Mouse (Mus musculus): ENCODE measurements around the gene Lctl. TPM values are rescaled to one million over a fixed set of nuclear protein-coding genes. Genes with fewer than 3 reads are reported as not detected.

Gene Lctl
- polyA plus RNA-seq, 1 experiment from 2014 or later: not detected

DNA sequence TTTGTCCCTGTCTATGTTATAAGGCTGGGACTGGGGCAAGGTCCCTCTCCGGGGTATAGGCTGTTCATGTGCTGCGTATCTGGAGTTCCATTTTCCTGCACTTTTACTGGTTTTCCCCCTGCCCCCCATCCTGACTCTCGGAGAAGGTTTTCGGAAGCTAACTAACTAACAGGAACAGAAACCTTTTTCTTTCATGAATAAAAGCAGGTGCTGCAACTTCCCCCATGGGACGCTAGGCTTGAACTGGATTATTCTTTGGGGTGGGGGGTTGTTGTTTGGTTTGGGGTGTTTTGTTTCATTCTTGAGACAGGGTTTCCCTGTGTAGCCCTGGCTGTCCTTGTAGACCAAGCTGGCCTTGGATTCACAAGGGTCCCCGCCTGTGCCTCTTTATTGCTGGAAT is 30.4 kb upstream of the Lctl start:
- no peak overlapping the region for H3K4me2 ChIP-seq
- H3K4me3 ChIP-seq: no peak overlapping the region
- no peak for ATAC-seq (ENCODE audit: insufficient number of reproducible peaks, insufficient read depth, low FRiP score, low TSS enrichment, low read depth)
- H3K9ac ChIP-seq: no peak overlapping the region
- no peaks in the 10 kb centered on the region for H3K36me3 ChIP-seq
- H3K9me3 ChIP-seq: no peaks in the 10 kb centered on the region
- H3K4me1 ChIP-seq: peaks cover 39% of the 10 kb centered on the region
- H3K27ac ChIP-seq: no peak overlapping the region
- no peaks in the 10 kb centered on the region for H3K27me3 ChIP-seq
- 57% methylated on average over 6 of the region's 6 CpGs for WGBS

DNA sequence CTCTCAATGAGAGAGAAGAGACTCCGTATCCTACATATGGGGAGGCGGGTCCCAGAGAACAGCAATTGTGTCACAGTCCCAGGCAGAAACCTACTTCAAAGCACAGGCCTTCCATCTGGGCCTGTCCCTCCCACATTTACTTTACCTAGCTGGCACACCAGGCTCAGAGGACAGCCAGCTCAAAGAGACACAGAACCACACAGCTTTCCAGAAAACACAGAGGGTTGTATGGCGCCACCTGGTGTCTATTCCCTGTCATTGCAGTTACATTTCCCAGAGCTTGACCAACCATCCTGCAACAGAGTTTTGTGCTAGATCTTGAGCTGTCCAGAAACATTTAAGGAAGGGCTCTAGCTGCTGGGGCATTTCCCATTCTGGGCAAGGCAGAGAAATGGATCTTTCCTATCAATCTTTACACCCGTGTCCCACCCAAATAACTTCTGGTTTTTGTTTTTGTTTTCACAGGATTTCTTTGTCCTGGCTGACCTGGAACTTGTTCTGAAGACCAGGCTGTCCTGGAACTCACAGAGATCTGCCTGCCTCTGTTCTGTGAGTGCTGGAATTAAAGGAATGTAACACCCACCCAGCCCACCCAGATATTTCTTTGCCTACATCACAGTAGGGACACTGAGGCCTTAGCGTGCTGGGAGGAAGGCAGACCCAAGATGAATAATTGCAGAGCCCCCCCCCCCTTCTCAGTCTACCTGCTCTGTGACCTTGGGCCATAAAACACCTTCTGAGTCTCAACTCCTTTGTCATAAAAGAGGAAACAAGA is 29.3 kb upstream of the Lctl start:
- 0 out of 2 replicates have a peak, but pooled peaks have one; percentile 39 for ATAC-seq (ENCODE audit: insufficient number of reproducible peaks, insufficient read depth, low FRiP score, low TSS enrichment, low read depth)
- Histone ChIP-seq H3K36me3 (no peaks in the 10 kb centered on the region), H3K4me2 (no peak overlapping the region), H3K4me1 (peaks cover 39% of the 10 kb centered on the region), H3K4me3 (no peak overlapping the region), H3K9me3 (no peaks in the 10 kb centered on the region), H3K9ac (no peak overlapping the region), H3K27ac (no peak overlapping the region), H3K27me3 (no peaks in the 10 kb centered on the region)
- WGBS: 31% methylated on average over 5 of the region's 5 CpGs

DNA sequence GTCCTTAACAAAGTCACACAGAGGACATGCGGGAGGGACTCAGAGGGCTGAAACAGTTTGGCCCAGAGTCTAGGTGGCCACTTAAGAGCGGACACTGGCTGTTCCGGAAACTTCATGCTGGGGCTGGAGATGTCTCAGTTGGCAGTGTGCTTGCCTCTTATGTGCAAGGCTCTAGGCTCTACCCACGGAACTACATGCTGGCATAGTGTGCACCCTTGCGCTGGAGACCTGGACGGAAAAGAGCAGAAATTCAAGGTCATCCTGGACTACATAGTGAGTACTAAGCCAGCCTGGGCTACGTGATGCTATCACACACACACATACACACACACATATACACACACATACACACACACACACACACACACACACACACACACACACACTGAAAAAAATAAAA is 28.6 kb upstream of the Lctl start:
- no peaks in the 10 kb centered on the region for H3K9me3 ChIP-seq
- H3K36me3 ChIP-seq: no peaks in the 10 kb centered on the region
- ATAC-seq (ENCODE audit: insufficient number of reproducible peaks, insufficient read depth, low FRiP score, low TSS enrichment, low read depth): no peak
- WGBS: 90% methylated on average over 7 of the region's 7 CpGs
- no peak overlapping the region for H3K9ac ChIP-seq
- no peak overlapping the region for H3K27ac ChIP-seq
- no peak overlapping the region for H3K4me3 ChIP-seq
- no peak overlapping the region for H3K4me2 ChIP-seq
- H3K27me3 ChIP-seq: no peaks in the 10 kb centered on the region
- peaks cover 39% of the 10 kb centered on the region for H3K4me1 ChIP-seq

DNA sequence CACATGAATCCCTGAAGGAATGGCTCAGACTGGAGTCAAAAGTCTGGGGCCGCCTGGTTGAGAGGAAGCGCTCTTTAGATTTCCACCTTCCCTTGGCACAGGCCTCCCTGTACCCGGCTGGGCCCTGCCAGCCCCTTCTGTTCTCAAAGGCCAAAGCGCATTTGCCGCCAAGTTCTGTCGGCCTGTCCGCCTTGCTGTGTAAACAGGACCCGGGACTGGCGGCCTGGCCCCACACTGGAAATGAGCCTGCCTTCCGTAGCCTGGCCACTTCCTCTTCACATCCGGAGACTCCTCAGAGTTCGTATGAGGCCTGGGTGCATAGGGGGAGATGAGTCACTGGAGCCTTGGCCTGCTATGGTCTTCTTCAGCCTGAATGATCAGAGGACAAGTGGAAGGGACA is 27.9 kb upstream of the Lctl start:
- Histone ChIP-seq H3K4me1 (peaks cover 34% of the 10 kb centered on the region), H3K27me3 (no peaks in the 10 kb centered on the region), H3K9me3 (no peaks in the 10 kb centered on the region), H3K27ac (0 out of 2 replicates have a peak overlapping the region, but pooled peaks have one; percentile 22), H3K9ac (no peak overlapping the region), H3K4me2 (no peak overlapping the region), H3K4me3 (no peak overlapping the region), H3K36me3 (no peaks in the 10 kb centered on the region)
- ATAC-seq (ENCODE audit: insufficient number of reproducible peaks, insufficient read depth, low FRiP score, low TSS enrichment, low read depth): no peak
- 74% methylated on average over 12 of the region's 12 CpGs for WGBS

DNA sequence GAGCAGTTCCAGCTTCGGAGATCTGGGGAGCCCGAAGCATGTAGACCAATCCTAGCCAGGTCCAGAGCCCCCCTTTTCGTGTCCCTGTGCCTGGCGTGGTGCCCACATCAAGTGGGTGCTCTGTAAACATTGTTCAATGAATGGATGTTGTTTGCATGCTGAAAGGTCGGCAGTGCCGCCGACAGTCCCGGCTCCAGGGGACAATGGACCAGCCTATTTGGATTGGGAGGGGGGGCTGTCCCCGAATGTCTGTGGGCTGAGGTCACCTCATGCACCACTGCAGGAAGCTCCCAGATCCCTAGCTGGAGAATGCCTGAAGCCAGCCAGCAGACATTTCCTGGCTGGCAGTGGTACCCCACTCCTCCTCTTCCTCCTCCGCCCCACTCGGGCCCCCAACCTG is 22.9 kb upstream of the Lctl start:
- H3K27ac ChIP-seq: 0 out of 2 replicates have a peak overlapping the region, but pooled peaks have one; percentile 28

DNA sequence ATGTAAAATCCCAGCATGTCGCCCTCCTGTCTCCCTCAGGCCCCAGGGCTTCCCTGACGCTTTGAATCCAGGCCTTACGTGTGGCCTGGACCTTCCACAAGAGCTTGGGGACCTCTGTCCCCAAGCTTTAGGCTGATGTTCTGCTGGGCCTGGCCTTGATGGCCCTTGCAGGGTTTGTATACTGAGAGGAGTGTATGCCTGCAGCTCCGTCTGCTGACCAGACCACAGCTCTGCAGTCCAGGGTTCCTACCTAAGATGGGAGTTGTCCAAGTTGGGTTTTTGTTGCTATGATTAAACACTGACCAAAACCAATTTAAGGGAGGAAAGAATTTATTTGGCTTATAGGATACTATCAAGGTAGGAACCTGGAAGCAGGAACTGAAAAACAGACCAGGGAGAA is 18.7 kb upstream of the Lctl start:
- no peak overlapping the region for H3K9ac ChIP-seq
- no peak overlapping the region for H3K4me2 ChIP-seq
- no peak overlapping the region for H3K27ac ChIP-seq
- ATAC-seq (ENCODE audit: insufficient number of reproducible peaks, insufficient read depth, low FRiP score, low TSS enrichment, low read depth): no peak
- no peaks in the 10 kb centered on the region for H3K9me3 ChIP-seq
- no peaks in the 10 kb centered on the region for H3K36me3 ChIP-seq
- H3K4me3 ChIP-seq: no peak overlapping the region
- H3K4me1 ChIP-seq: peaks cover 9% of the 10 kb centered on the region
- H3K27me3 ChIP-seq: no peaks in the 10 kb centered on the region
- 56% methylated on average over 4 of the region's 4 CpGs for WGBS

More for the DNA sequence above, 22.9 kb upstream of the Lctl start:
- no peak overlapping the region for H3K9ac ChIP-seq
- H3K4me3 ChIP-seq: no peak overlapping the region
- no peaks in the 10 kb centered on the region for H3K27me3 ChIP-seq
- H3K9me3 ChIP-seq: no peaks in the 10 kb centered on the region
- no peaks in the 10 kb centered on the region for H3K36me3 ChIP-seq
- WGBS: 52% methylated on average over 11 of the region's 11 CpGs
- peaks cover 9% of the 10 kb centered on the region for H3K4me1 ChIP-seq
- no peak overlapping the region for H3K4me2 ChIP-seq
- no peak for ATAC-seq (ENCODE audit: insufficient number of reproducible peaks, insufficient read depth, low FRiP score, low TSS enrichment, low read depth)

DNA sequence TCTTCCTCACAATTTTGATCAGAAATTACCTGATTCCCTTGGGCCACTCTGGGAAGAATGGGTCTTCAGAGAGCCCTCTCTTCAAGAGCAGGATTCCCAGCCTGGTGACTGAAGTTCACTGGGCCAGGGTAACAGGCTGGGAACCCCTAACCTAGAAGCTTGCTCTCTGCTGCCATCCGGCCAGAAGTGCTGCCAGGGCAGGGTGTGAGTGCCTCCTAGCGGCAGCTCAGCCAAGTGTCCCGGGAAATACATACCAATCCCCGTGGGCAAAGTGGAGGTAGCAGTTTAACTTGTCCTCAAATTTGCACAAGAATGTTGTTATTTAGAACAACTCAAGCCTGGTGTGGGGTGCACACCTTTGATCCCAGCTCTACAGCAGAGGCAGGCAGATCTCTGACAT is 16.5 kb upstream of the Lctl start:
- H3K27ac ChIP-seq: no peak overlapping the region
- no peak for ATAC-seq (ENCODE audit: insufficient number of reproducible peaks, insufficient read depth, low FRiP score, low TSS enrichment, low read depth)
- no peaks in the 10 kb centered on the region for H3K36me3 ChIP-seq
- H3K9ac ChIP-seq: no peak overlapping the region
- no peaks in the 10 kb centered on the region for H3K27me3 ChIP-seq
- no peak overlapping the region for H3K4me3 ChIP-seq
- no peak overlapping the region for H3K4me2 ChIP-seq
- no peaks in the 10 kb centered on the region for H3K4me1 ChIP-seq
- no peaks in the 10 kb centered on the region for H3K9me3 ChIP-seq
- WGBS: 3% methylated on average over 4 of the region's 4 CpGs

DNA sequence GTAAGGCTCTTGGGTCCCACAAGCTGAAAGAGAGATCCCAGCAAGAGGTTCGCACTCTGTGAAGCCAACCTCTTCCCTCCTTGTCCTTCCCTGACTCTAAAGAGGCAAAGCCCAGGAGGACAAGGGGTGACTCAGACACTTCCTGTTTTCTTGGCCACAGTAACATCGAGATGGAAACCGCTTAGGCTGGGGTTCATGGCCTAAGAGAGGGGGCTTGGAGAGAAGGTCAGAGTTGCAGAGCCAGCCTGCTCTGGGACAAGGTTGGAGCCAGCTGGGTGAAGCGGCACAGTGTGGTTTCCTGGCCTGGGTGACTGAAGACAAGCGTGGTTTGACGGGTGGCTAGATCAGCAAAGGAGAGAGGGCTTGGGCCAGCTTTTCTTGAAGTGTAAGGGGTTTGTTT is 11.6 kb upstream of the Lctl start:
- no peak overlapping the region for H3K4me3 ChIP-seq
- no peaks in the 10 kb centered on the region for H3K4me1 ChIP-seq
- H3K4me2 ChIP-seq: no peak overlapping the region
- H3K27ac ChIP-seq: no peak overlapping the region
- WGBS: 75% methylated on average over 6 of the region's 6 CpGs
- no peaks in the 10 kb centered on the region for H3K36me3 ChIP-seq
- H3K9ac ChIP-seq: no peak overlapping the region
- no peaks in the 10 kb centered on the region for H3K27me3 ChIP-seq
- H3K9me3 ChIP-seq: no peaks in the 10 kb centered on the region
- no peak for ATAC-seq (ENCODE audit: insufficient number of reproducible peaks, insufficient read depth, low FRiP score, low TSS enrichment, low read depth)

DNA sequence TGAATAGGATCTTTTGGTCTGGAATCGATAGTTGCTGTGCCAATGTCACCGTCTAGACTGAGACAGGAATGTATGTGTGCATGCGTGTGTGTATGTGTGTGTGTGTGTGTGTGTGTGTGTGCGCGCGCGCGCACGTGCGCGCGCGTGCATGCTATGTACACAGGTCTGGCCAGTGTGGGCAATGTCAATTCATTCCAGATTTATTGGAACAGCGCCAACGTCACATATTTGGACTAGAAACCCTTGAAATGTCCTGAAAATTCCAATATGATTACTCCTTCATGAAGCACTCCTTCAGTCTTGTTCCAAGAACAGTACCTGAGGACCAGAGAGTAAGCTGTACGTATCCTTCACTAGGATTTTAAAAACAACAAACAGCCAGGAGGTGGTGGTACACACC is 6.4 kb upstream of the Lctl start:
- no peak overlapping the region for H3K9ac ChIP-seq
- H3K36me3 ChIP-seq: no peaks in the 10 kb centered on the region
- WGBS: 94% methylated on average over 16 of the region's 16 CpGs
- no peak for ATAC-seq (ENCODE audit: insufficient number of reproducible peaks, insufficient read depth, low FRiP score, low TSS enrichment, low read depth)
- H3K27me3 ChIP-seq: no peaks in the 10 kb centered on the region
- H3K9me3 ChIP-seq: no peaks in the 10 kb centered on the region
- H3K4me1 ChIP-seq: 0 out of 2 replicates have a peak, but pooled peaks cover 2% of the 10 kb centered on the region
- H3K4me2 ChIP-seq: no peak overlapping the region
- H3K4me3 ChIP-seq: no peak overlapping the region
- H3K27ac ChIP-seq: no peak overlapping the region

DNA sequence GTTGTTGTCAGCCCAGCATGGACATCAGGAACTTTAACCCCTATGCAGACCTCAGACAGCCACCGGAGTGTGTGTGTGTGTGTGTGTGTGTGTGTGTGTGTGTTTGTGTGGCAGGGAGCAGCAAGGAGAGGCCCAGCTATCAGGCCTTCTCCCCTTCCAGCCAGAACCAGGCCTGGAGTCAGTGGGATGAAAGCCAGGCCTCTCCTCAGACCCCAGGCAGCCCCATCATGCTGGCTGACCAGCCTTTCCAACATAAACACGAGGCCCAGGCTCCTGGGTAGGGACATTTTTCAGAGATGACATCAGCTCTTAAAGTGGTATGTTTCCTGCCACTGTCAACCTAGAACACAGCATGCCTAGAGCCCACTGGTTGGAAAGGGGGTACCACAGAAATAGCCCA is 2.3 kb upstream of the Lctl start:
- 50% methylated on average over 2 of the region's 2 CpGs for WGBS
- Histone ChIP-seq H3K9me3 (no peaks in the 10 kb centered on the region), H3K27ac (no peak overlapping the region), H3K27me3 (no peaks in the 10 kb centered on the region), H3K4me1 (0 out of 2 replicates have a peak, but pooled peaks cover 2% of the 10 kb centered on the region), H3K4me3 (no peak overlapping the region), H3K4me2 (no peak overlapping the region), H3K9ac (no peak overlapping the region), H3K36me3 (no peaks in the 10 kb centered on the region)
- ATAC-seq (ENCODE audit: insufficient number of reproducible peaks, insufficient read depth, low FRiP score, low TSS enrichment, low read depth): no peak

DNA sequence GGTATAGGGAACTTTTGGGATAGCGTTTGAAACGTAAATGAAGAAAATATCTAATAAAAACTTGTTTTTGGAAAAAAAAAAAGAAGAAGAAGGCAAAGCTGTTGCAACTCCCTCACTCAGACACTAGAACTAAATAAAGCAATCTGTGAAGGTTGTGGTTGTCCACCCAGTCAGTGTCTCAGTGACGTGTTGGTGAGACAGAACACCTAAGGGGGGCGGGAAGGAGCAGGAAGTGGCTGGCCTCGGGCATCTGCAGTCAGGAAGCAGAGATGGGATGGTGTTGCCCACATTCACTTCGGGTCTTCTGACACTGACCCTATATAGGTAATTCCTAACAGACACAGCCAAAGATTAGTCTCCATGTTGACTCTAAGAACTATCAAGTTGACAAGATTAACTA is 1.2 kb upstream of the Lctl start:
- no peaks in the 10 kb centered on the region for H3K9me3 ChIP-seq
- H3K4me3 ChIP-seq: no peak overlapping the region
- WGBS: 75% methylated on average over 6 of the region's 6 CpGs
- ATAC-seq (ENCODE audit: insufficient number of reproducible peaks, insufficient read depth, low FRiP score, low TSS enrichment, low read depth): no peak
- H3K36me3 ChIP-seq: no peaks in the 10 kb centered on the region
- no peak overlapping the region for H3K4me2 ChIP-seq
- H3K27me3 ChIP-seq: no peaks in the 10 kb centered on the region
- H3K27ac ChIP-seq: no peak overlapping the region
- H3K9ac ChIP-seq: no peak overlapping the region
- H3K4me1 ChIP-seq: 0 out of 2 replicates have a peak, but pooled peaks cover 2% of the 10 kb centered on the region

DNA sequence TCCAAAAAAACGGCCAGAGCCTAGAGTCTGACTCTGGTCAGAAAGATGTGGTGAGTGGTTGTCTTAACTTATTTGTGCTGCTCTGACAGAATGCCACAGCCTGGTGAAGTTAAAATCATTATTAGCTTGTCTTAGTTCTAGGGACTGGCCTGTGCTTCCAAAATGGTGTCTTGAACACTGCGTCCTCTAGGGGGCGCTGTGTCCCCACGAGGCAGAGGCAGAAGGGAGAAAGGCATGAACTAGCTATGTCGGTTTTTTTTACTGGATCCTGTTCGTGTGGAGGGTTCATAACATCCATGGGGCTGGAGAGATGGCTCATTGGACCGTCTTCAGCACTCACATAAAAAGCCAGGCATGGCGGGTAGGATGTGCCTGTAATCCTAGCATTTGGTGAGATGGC is 3.0 kb downstream of the Lctl start:
- Histone ChIP-seq H3K4me1 (peaks cover 2% of the 10 kb centered on the region; the same call in 1 of the 2 replicates), H3K4me2 (no peak overlapping the region), H3K9me3 (no peaks in the 10 kb centered on the region), H3K4me3 (no peak overlapping the region), H3K27ac (no peak overlapping the region), H3K36me3 (no peaks in the 10 kb centered on the region), H3K9ac (no peak overlapping the region), H3K27me3 (no peaks in the 10 kb centered on the region)
- ATAC-seq (ENCODE audit: insufficient number of reproducible peaks, insufficient read depth, low FRiP score, low TSS enrichment, low read depth): no peak
- WGBS: 32% methylated on average over 8 of the region's 8 CpGs

Data from embryonic facial prominence, embryonic 13.5 days (tissue).